Mouse (Mus musculus) embryonic fibroblast, embryonic 13.5 days (primary cell): ENCODE data around the gene Tnrc18.

Experiments
- CTCF ChIP-seq: IDR thresholded peaks from 2 replicates; pipeline ENCODE4 v1.5.1; 2011; ENCODE audit warnings: mild to moderate bottlenecking, control low read depth, low read length, moderate library complexity, borderline replicate concordance; ENCODE audit not compliant: insufficient read depth
- POLR2A ChIP-seq: IDR thresholded peaks from 2 replicates; pipeline ENCODE4 v1.6.1; 2011; ENCODE audit warnings: low read depth, mild to moderate bottlenecking, control low read depth, low read length, moderate library complexity

GRCm38 (mm10) chr5:142794161-142794560, 23.3 kb downstream of the Tnrc18 start:
- TF ChIP-seq POLR2A (no peak), CTCF (no peak)
